Mouse (Mus musculus) bone marrow, adult 2 months (tissue): ENCODE data around the gene Steap1. TPM values are rescaled to one million over a fixed set of nuclear protein-coding genes. Genes with fewer than 3 reads are reported as not detected.

Source experiments
- H3K27ac ChIP-seq: fragments of 200-500 bp; 2 replicates; pipeline ENCODE4 v1.5.1; 2012; ENCODE audit warnings: low read depth, mild to moderate bottlenecking, control low read depth, inconsistent platforms, low read length; ENCODE audit not compliant: control insufficient read depth, poor library complexity, insufficient read depth
- H3K4me1 ChIP-seq: fragments of 200-500 bp; 2 replicates; pipeline ENCODE4 v1.6.1; 2011; ENCODE audit warnings: low read length; ENCODE audit not compliant: control insufficient read depth, insufficient read depth
- H3K4me3 ChIP-seq: fragments of 200-500 bp; replicated peaks from 2 replicates; pipeline ENCODE3; 2011; ENCODE audit warnings: mild to moderate bottlenecking, low read depth, low read length, control low read depth; ENCODE audit not compliant: control insufficient read depth
- CTCF ChIP-seq: fragments of 200-500 bp; IDR thresholded peaks from 2 replicates; pipeline ENCODE4 v1.5.1; 2011; ENCODE audit warnings: low read length, control low read depth; ENCODE audit not compliant: control insufficient read depth, insufficient read depth
- POLR2A ChIP-seq: fragments of 200-500 bp; IDR thresholded peaks from 2 replicates; pipeline ENCODE4 v1.6.1; 2011; ENCODE audit warnings: low read depth, mild to moderate bottlenecking, control low read depth, low read length, borderline replicate concordance; ENCODE audit not compliant: control insufficient read depth
- WGBS: fragments of 180-500 bp; shearing (Covaris S2); methylation state at CpG from one replicate; pipeline ENCODE4 v1.1.7; 2018; 5-methylcytosine and 5-hydroxymethylcytosine counted together
- polyA plus RNA-seq: library from polyadenylated mRNA; stranded (reverse); fragments of >200 nt; gene quantifications from 2 replicates; pipeline ENCODE4 v1.2.4, GENCODE M21; 2011; ENCODE audit warnings: low replicate concordance; ENCODE audit not compliant: missing spikeins, insufficient read depth, insufficient read length

Steap1 gene
- polyA plus RNA-seq, 1 experiment = not detected

- Histone ChIP-seq H3K4me1 (no peaks in the 10 kb centered on the region), H3K4me3 (no peak overlapping the region), H3K27ac (no peak overlapping the region)
- TF ChIP-seq CTCF (no peak), POLR2A (no peak)
- WGBS = 76% methylated on average over 4 of the region's 4 CpGs
Measured at GRCm38 (mm10) chr5:5729904-5730303, 19.2 kb downstream of the Steap1 start.

- TF ChIP-seq POLR2A (no peak), CTCF (no peak)
- Histone ChIP-seq H3K4me1 (no peaks in the 10 kb centered on the region), H3K4me3 (no peak overlapping the region), H3K27ac (no peak overlapping the region)
- 79% methylated on average over 7 of the region's 7 CpGs for WGBS
Measured at GRCm38 (mm10) chr5:5722217-5722616, 26.9 kb downstream of the Steap1 start.

- no peaks in the 10 kb centered on the region for H3K4me1 ChIP-seq
- no peak overlapping the region for H3K27ac ChIP-seq
- TF ChIP-seq CTCF (no peak), POLR2A (no peak)
- H3K4me3 ChIP-seq = no peak overlapping the region
- 83% methylated on average over 4 of the region's 4 CpGs for WGBS
Measured at GRCm38 (mm10) chr5:5711032-5711431, 38.1 kb downstream of the Steap1 start.

GRCm38 (mm10) chr5:5707341-5708278, 41.5 kb downstream of the Steap1 start:
- H3K27ac ChIP-seq = no peak overlapping the region
- H3K4me3 ChIP-seq = no peak overlapping the region
- TF ChIP-seq CTCF (no peak), POLR2A (no peak)
- H3K4me1 ChIP-seq = no peaks in the 10 kb centered on the region
- 65% methylated on average over 13 of the region's 13 CpGs for WGBS

- Histone ChIP-seq H3K4me3 (no peak overlapping the region), H3K4me1 (no peaks in the 10 kb centered on the region), H3K27ac (no peak overlapping the region)
- 40% methylated on average over 2 of the region's 2 CpGs for WGBS
- TF ChIP-seq CTCF (no peak), POLR2A (no peak)
Measured at GRCm38 (mm10) chr5:5705019-5705418, 44.1 kb downstream of the Steap1 start.

- WGBS = 60% methylated on average over 2 of the region's 2 CpGs
- Histone ChIP-seq H3K4me1 (no peaks in the 10 kb centered on the region), H3K27ac (no peak overlapping the region), H3K4me3 (no peak overlapping the region)
- TF ChIP-seq CTCF = no peak
- no peak for TF ChIP-seq POLR2A
Measured at GRCm38 (mm10) chr5:5700386-5700785, 48.7 kb downstream of the Steap1 start.

GRCm38 (mm10) chr5:5698830-5699229, 50.3 kb downstream of the Steap1 start:
- no peak for TF ChIP-seq POLR2A
- no peak for TF ChIP-seq CTCF
- WGBS = 58% methylated on average over 3 of the region's 3 CpGs
- Histone ChIP-seq H3K27ac (no peak overlapping the region), H3K4me3 (no peak overlapping the region), H3K4me1 (no peaks in the 10 kb centered on the region)

GRCm38 (mm10) chr5:5695401-5695942, 53.7 kb downstream of the Steap1 start:
- Histone ChIP-seq H3K27ac (no peak overlapping the region), H3K4me1 (no peaks in the 10 kb centered on the region), H3K4me3 (no peak overlapping the region)
- WGBS = 90% methylated on average over 5 of the region's 5 CpGs
- TF ChIP-seq CTCF (no peak), POLR2A (no peak)
